Mouse (Mus musculus) bone marrow macrophage, adult 2 months (primary cell): Measurements from ENCODE around the gene Zan. TPM values are rescaled to one million over a fixed set of nuclear protein-coding genes. Genes with fewer than 3 reads are reported as not detected.
A peak's percentile ranks its signal among the peaks of the same experiment; 100 is the strongest.

Experiments used
- H3K27ac ChIP-seq: 2 replicates; pipeline ENCODE4 v1.5.1; 2012; ENCODE audit warnings: low read depth, low read length; ENCODE audit not compliant: insufficient read depth
- H3K4me1 ChIP-seq: 2 replicates; pipeline ENCODE4 v1.6.1; 2012; ENCODE audit warnings: low read length; ENCODE audit not compliant: control insufficient read depth, insufficient read depth
- H3K4me3 ChIP-seq: 2 replicates; pipeline ENCODE4 v1.5.1; 2012; ENCODE audit warnings: mild to moderate bottlenecking, low read length, moderate library complexity; ENCODE audit not compliant: insufficient read depth
- CTCF ChIP-seq: IDR thresholded peaks from 2 replicates; pipeline ENCODE4 v1.5.1; 2012; ENCODE audit warnings: low read depth, mild to moderate bottlenecking, low read length, moderate library complexity
- POLR2A ChIP-seq: IDR thresholded peaks from 2 replicates; pipeline ENCODE4 v1.6.1; 2012; ENCODE audit warnings: mild to moderate bottlenecking, low read depth, low read length, borderline replicate concordance
- polyA plus RNA-seq: library from polyadenylated mRNA; stranded (reverse); fragments of >200 nt; gene quantifications from 2 replicates; pipeline ENCODE4 v1.2.4, GENCODE M21; 2012; ENCODE audit not compliant: missing spikeins, insufficient read depth, insufficient read length

The Zan gene
- polyA plus RNA-seq, 1 experiment = not detected

- no peak for TF ChIP-seq POLR2A
- no peak for TF ChIP-seq CTCF
- H3K27ac ChIP-seq = no peak overlapping the region
- H3K4me1 ChIP-seq = peaks cover 29% of the 10 kb centered on the region
- H3K4me3 ChIP-seq = no peak overlapping the region
Observed at GRCm38 (mm10) chr5:137335066-137335465, 141.8 kb downstream of the Zan start.

- Histone ChIP-seq H3K4me1 (peaks cover 29% of the 10 kb centered on the region), H3K4me3 (0 out of 2 replicates have a peak overlapping the region, but pooled peaks have one; percentile 60), H3K27ac (no peak overlapping the region)
- TF ChIP-seq POLR2A (no peak), CTCF (no peak)
Observed at GRCm38 (mm10) chr5:137334317-137334716, 142.5 kb downstream of the Zan start.

- TF ChIP-seq POLR2A = no peak
- peak; percentile 44 for TF ChIP-seq CTCF
- H3K4me1 ChIP-seq = peaks cover 27% of the 10 kb centered on the region
- peak within 1 kb of the TSS; percentile 60 for H3K4me3 ChIP-seq
- H3K27ac ChIP-seq = peak within 1 kb of the TSS; percentile 53
Observed at GRCm38 (mm10) chr5:137333512-137334174, 143.2 kb downstream of the Zan start, which contains the start of gene Slc12a9. Gene Slc12a9, minus strand, starts transcription at chr5:137333597.

GRCm38 (mm10) chr5:137332857-137333511, 143.9 kb downstream of the Zan start:
- TF ChIP-seq POLR2A (no peak), CTCF (no peak)
- H3K27ac ChIP-seq = peak overlapping the region; percentile 53

GRCm38 (mm10) chr5:137330910-137331309, 146.0 kb downstream of the Zan start:
- Histone ChIP-seq H3K4me1 (peaks cover 23% of the 10 kb centered on the region), H3K27ac (peak overlapping the region; percentile 13; the same call in 1 of the 2 replicates), H3K4me3 (no peak overlapping the region)
- TF ChIP-seq POLR2A (no peak), CTCF (no peak)

More at GRCm38 (mm10) chr5:137332857-137333511, 143.9 kb downstream of the Zan start:
- Histone ChIP-seq H3K4me1 (peaks cover 27% of the 10 kb centered on the region), H3K4me3 (peak overlapping the region; percentile 60)

Other genes with a start within 250 kb of the Zan start
- gene Ache, start 189.5 kb downstream of the Zan start, polyA plus RNA-seq = not detected in 2 replicates
- 0.79 and 1.8 TPM in 2 replicates for gene Ufsp1, start 182.4 kb downstream of the Zan start, polyA plus RNA-seq
- 172 and 177 TPM in 2 replicates for gene Srrt, start 169.4 kb downstream of the Zan start, polyA plus RNA-seq
- gene Trip6, start 162.7 kb downstream of the Zan start, polyA plus RNA-seq = 6.7 and 7.1 TPM in 2 replicates
- gene Slc12a9, start 143.5 kb downstream of the Zan start, polyA plus RNA-seq = 43.2 and 47.0 TPM in 2 replicates
- 0.19 TPM in 1 of 2 replicates, not detected in the other for gene Ephb4, start 127.0 kb downstream of the Zan start, polyA plus RNA-seq
- 15.8 and 17.4 TPM in 2 replicates for gene Pop7, start 25.5 kb upstream of the Zan start, polyA plus RNA-seq
- gene Gigyf1, start 41.5 kb upstream of the Zan start, polyA plus RNA-seq = 42.0 and 48.3 TPM in 2 replicates
- not detected in 2 replicates for gene Epo, start 56.2 kb upstream of the Zan start, polyA plus RNA-seq
- 547 and 604 TPM in 2 replicates for gene Gnb2, start 56.4 kb upstream of the Zan start, polyA plus RNA-seq
- not detected in 2 replicates for gene Actl6b, start 76.5 kb upstream of the Zan start, polyA plus RNA-seq
- 1.7 TPM in 1 of 2 replicates, not detected in the other for gene Tfr2, start 92.8 kb upstream of the Zan start, polyA plus RNA-seq
- 64.0 and 69.9 TPM in 2 replicates for gene Mospd3, start 124.0 kb upstream of the Zan start, polyA plus RNA-seq
- 3.2 and 5.0 TPM in 2 replicates for gene Pcolce, start 136.7 kb upstream of the Zan start, polyA plus RNA-seq
- not detected in 2 replicates for gene Fbxo24, start 151.9 kb upstream of the Zan start, polyA plus RNA-seq
- gene Lrch4, start 152.1 kb upstream of the Zan start, polyA plus RNA-seq = 209 and 221 TPM in 2 replicates
- gene Gm20605, start 152.1 kb upstream of the Zan start, polyA plus RNA-seq = 37.5 and 42.1 TPM in 2 replicates
- gene Sap25, start 164.3 kb upstream of the Zan start, polyA plus RNA-seq = 107 and 128 TPM in 2 replicates
- not detected in 2 replicates for gene Irs3, start 168.7 kb upstream of the Zan start, polyA plus RNA-seq
- 18.1 and 22.5 TPM in 2 replicates for gene Agfg2, start 207.7 kb upstream of the Zan start, polyA plus RNA-seq